Mouse (Mus musculus) lung, postnatal 36 days (tissue): ENCODE measurements around the gene Dst.

Experiments used
- DNase-seq: peaks from one replicate; pipeline ENCODE4 v3.0.0; 2022; ENCODE audit warnings: mixed read lengths

Dst gene

DNA sequence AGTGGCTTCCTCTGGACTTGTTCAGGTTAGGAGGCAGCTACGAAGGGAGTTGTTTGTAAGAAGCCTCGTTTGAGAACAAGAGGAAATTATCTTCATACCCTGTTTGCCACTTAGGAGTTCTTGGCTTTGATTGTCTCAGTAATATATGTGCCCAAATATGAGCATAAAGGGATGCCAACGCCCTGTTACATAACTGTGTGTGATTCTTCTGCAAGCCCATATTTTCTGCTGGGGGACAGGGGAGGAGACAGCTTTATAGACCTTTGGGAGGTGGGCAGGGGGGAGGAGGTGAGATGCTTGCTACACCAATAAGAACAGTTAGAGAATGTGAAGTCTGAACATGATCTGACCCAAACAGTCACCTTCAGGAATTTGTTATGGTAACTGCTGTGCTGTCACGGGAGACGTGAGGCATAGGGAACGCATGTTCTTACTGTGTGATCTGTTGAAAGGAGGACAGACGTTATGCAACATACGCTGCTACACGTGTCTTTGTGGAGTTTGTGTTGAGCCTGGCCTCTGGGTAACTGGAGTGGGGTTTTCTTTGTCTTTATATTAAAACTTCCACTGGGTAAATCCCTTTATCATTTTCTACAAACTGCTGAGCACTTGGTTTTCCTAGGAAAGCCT is 235.0 kb downstream of the Dst start:
- DNase-seq: peak; percentile 40

DNA sequence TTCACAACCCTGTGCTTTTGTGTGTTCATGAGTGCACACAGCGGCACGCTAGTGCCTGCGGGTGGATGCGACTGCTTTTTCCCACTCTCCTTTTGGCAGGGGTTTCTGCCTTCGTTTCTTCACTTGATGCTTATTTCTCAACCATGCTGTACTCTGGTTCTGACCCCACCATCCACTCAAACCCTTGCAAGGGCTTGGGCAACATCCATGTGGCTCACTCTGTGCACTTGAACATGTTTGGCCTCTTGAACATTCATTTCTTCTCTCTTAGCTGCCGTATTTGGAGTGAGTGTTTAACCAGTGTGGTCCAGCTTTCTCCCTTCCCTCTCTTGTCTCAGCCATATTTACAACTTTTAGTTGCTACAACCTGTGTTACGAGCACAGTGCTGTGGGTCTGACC is 236.8 kb downstream of the Dst start:
- peak; percentile 68 for DNase-seq

DNA sequence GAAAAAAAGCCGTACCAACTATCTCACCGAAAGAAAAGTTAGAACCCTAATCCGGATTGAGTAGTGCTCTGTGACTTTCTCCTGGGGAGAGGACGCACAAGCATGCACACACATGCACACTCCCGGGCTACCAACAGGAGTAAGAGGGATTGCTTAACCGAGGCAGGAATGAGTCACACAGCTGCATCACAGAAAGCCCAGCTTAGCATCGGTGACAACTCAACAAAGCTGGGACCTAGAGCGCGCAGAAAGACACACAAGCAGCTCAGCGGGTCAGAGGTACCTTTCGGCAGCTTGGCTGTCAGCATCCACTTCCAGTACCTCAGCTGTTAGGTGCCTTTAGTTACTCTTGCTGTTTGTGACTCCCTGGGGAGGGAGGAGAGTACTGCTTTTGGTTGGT is 240.0 kb downstream of the Dst start:
- peak; percentile 39 for DNase-seq

DNA sequence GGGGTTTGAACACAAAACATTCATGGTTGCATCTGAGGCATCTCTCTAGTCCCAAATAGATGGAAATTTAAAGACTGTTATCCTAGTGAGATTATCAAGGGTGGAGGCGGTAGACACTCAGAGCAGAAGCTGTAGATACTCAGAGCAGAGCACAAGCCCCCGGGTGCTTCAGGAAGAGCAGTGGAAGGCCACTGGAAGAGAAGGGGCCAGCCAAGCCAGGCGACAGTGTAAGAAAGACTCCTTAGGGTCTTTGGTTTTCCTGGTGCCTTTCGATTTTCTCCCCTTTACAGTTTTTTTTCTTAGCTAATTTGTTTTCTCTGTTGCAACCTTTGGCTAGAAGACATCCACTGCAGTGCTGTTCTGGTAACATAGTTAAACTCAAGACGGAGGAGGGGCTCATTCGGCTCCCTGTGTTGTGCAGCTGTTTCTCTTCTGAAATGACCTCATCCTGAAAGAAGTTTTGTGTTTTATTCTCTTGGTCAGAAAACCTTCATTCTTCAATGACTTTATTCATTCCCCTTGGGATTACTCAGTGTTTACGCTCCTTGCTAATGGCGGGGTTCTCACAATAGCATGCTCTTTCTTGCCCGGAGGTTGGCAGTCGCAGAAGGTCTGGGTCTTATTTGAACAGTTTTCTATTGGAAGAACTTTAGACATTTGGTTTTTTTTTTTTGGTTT is 242.5 kb downstream of the Dst start:
- DNase-seq: peak; percentile 16

DNA sequence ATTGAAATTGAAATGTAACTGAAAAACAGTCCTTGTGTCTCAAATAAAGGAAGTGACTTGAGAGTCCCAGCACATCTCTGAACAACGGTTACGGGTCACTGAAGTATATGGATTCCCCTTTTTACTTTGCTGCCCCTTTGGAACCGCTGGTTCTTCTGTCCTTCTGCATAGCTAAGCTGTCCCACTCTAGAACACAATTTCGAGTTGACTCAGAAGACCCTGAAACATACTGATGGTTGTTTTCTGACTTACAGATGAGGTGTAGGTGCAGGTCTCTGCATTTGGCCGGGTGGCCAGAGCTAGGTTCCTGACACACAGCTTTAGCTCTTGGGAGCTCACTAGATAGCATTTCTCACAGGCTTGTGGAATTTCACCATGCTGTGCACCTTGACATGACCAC is 244.7 kb downstream of the Dst start:
- DNase-seq: no peak

DNA sequence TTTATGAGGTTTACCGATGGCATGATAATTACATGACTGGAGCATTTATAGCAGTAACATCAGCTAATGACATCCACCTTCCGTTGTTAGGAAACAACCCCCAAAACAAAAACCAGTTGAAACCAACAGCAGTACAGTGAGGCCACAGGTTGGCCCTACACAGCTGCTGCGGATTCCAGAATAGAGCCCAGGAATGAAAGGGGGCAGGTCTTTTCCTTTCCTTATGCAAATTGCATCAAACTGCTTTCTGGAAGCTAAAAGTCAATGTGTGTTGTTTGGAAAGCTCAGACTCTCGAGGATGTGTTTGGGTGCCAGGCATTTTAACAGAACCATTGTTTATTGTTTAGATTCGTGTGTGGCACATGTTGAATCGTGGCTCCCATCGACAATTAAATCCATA is 248.0 kb downstream of the Dst start:
- no peak for DNase-seq

DNA sequence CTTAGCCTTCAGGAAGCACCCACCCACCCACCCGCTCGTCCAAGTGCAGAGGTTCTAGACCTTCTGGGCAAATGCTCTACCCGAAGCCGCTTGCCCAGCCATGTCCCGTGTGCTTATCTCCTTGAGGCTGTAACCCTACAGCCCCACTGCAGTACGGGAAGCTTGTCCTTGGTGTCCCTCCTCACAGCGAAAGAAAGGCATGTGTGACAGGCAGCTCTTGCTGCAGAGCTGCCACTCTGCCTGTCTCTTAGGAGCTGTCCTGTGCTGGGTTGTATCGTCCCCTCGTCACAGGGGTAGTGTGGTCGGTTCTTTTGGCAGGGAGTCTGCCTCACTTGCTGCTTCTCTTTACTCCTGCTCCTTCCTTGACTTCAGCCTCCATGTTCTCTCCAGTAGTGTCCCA is 249.7 kb downstream of the Dst start:
- no peak for DNase-seq

DNA sequence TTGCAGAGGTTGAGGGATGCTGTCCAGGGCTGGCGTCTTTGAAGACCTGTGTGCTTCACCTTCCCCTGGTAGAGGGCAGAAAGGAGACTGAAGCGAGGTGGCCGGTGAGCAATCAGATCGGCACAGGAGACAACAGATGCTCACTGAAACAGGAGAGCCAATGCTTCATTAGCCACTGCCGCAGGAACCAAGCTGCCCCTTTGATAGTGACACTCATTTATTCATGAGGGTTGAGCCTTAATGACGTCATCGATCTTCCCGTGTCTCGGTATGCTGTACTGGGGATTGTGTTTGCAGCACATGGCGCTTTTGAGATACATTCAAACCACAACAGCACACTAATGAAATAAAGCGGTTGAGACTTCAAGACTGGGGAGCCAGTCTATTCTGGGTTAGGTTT is 250.8 kb downstream of the Dst start:
- DNase-seq: no peak

DNA sequence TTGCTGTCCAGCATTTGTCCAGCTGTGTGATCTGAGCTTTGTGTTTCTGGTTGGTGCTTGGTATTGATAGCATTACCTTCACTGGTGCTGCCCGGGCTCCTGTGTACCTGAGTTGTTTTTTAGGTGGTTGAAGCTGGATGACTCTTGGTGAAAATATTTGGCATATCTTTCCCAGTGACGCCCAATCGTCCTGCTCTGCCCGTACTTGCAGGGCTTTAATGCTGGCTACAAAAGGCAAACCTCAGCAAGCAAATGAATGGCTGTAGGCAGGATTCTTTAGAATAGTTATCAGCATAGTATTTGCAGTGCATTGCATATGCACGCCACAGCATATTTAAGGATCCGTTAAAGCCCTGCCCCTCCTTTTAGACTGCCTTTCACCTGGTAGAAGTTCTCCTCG is 251.9 kb downstream of the Dst start:
- peak; percentile 8 for DNase-seq

DNA sequence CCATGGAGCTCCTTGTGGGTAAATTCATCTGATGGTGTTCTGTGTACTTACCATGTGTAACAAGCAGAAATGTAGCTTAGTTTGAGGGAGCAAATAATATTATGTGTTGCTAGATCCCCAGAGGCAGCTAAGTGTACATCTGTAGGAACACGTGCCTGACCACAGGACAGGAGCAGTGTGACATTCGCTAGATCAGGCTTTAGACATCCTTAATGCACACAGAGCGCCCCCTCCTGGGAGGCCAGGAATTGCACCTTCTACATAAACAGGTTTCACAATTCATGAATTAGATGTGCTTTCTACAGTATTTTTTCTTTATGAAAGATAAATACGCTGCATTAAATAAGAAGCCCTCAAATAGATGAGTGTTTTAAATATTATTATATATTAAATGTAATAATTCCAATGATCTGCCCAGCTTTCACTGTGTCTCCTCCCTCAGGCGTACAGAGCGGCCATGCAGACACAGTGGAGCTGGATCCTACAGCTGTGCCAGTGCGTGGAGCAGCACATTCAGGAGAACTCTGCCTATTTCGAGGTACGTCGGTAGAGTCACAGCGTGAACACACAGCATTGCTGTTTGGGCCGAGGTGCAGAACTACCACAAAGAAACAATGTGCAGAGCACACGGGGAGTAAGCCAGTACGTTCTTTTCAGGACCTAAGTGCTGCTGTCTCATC is 256.7 kb downstream of the Dst start:
- DNase-seq: peak; percentile 96

DNA sequence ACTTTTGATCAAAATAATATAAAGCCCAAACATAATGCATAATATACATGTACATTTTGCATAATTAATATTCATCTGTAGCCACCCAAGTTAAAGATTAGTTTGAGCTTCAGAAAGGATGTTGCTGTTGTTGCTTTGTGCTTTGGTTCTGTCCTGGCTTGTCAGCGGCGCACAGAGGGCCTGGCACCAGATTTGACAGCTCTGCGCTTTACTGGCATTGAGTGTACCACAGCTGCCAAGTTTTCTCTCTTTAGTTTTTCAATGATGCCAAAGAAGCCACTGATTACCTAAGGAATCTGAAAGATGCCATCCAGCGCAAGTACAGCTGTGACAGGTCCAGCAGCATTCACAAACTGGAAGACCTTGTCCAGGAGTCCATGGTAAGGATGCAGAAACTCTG is 257.9 kb downstream of the Dst start:
- no peak for DNase-seq

DNA sequence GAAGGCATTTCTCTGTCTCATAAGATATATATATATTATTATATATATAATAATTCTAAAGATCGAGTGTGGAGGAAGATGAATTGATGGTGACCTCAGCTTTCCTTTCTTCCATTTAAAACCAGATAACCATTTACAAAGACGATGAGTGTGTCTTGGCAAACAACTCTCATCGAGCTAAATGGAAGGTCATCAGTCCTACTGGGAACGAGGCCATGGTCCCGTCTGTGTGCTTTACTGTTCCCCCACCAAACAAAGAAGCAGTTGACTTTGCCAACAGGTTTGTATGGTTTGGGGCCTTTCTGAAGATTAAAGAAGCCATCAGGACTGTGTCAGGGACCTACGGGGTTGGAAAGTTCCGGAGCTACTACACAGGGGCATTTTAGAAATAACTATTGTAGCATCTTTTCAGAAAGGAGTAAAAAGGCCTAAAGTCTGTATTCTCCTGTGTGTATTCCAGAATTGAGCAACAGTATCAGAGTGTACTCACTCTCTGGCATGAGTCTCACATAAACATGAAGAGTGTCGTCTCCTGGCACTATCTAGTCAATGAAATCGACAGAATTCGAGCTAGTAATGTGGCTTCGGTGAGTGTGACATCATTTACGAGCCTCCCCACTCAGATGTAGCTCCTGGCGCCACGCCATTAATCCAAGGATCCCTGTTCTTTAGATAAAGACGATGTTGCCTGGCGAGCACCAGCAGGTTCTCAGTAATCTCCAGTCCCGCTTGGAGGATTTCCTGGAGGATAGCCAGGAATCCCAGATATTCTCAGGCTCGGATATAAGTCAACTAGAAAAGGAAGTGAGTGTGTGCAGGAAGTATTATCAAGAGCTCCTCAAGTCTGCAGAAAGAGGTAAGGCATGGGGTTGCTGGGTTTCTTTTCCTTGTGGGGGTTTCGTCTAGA is 259.4 kb downstream of the Dst start:
- DNase-seq: peak; percentile 35

DNA sequence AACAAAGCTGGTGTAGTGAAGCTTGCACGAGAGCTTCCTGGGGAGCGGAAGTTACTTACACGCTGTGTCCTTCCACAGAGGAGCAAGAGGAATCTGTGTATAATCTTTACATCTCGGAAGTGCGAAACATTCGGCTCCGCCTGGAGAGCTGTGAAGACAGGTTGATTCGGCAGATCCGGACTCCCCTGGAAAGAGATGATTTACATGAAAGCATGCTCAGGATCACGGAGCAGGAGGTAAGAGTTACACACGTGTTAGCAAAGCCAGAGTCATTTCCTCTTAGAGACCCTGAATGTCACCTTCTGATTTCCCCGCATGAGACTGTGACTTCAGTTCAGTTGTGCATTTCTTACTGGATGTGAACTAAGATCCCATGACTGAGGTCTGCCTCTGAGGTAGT is 261.1 kb downstream of the Dst start:
- no peak for DNase-seq

DNA sequence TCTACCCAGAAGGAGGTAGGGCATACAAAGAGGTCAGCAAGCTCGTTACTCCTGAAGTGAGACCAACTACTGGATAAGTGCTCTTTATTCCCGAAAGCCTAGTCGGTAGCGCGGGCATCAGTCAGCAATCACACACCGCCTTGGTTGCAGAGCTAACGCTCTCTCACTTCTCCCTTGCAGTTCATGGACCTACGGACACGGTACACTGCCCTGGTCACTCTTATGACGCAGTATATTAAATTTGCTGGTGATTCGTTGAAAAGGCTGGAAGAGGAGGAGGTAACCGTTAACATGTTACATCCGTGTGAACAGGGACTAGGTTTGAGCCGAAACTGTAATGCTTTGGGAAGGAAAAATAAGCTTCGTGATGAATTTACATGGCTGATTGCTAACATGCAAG is 266.5 kb downstream of the Dst start:
- no peak for DNase-seq

DNA sequence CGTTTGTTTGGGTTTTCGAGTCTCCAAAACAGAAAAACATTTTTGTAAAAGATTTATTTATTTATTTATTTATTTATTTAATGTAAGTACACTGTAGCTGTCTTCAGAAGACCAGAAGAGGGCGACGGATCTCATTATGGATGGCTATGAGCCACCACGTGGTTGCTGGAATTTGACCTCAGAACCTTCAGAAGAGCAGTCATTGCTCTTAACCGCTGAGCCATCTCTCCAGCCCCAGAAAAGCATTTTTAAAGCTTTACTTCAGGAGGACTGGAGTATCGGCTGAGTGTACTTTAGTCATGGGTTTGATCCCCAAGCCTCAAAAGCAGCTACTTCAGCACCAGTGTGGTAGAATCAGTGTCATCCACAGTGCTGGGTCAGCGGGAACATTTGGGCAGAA is 266.9 kb downstream of the Dst start:
- no peak for DNase-seq

DNA sequence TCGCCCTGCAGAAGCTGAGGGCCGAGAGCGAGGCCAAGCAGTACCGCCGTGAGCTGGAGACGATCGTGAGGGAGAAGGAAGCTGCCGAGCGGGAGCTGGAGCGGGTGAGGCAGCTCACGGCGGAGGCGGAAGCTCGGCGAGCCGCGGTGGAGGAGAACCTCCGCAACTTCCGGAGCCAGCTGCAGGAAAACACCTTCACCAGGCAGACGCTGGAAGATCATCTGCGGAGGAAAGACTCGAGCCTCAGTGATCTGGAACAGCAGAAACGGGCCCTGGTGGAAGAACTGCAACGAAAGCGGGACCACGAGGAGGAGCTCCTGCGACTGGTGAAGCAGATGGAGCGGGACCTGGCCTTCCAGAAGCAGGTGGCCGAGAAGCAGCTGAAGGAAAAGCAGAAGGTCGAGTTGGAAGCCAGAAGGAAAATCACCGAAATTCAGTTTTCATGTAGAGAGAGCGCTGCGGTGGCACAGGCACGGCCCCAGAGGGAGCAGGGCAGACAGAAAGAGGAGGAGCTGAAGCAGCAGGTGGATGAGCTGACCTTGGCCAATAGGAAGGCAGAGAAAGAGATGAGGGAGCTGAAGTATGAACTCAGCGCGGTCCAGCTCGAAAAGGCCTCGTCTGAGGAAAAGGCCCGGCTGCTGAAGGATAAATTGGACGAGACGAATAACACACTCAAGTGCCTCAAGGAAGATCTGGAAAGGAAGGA is 270.1 kb downstream of the Dst start:
- DNase-seq: no peak

DNA sequence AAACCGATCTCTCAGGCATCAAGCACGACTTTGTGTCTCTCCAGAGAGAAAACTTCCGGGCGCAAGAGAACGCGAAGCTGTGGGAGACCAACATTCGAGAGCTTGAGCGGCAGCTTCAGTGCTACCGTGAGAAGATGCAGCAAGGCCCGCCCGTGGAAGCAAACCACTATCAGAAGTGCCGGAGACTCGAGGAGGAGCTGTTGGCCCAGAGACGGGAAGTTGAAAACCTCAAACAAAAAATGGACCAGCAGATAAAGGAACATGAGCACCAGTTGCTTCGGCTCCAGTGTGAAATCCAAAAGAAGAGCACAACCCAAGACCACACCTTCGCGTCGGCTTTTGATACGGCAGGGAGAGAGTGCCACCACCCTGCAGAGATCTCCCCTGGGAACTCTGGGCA is 271.7 kb downstream of the Dst start:
- no peak for DNase-seq

DNA sequence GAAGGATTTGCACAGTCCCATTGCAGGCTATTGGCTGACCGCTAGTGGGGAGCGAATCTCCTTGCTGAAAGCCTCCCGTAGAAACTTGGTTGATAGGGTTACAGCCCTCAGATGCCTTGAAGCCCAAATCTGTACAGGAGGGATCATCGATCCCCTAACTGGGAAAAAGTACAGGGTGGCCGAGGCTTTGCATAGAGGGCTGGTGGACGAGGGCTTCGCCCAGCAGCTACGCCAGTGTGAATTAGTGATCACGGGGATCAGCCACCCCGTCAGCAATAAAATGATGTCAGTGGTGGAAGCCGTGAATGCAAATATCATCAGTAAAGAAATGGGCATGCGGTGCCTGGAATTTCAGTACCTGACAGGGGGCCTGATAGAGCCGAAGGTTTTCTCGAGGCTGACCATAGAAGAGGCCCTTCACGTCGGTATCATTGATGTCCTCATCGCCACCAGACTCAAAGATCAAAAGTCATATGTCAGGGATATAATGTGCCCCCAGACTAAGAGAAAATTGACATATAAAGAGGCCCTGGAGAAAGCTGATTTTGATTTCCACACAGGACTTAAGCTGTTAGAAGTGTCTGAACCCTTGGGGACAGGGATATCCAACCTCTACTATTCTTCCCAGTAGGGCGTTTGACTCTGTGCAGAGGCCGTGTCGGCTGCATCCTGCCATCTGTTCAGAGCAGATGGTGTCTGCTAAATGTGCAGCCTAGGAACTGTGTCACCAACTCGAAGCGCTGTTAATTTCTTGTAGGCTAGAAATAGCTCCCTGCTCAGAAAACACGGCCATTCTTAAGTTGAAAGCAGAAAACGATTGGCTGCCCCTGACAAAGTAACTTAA is 274.6 kb downstream of the Dst start:
- DNase-seq: no peak

DNA sequence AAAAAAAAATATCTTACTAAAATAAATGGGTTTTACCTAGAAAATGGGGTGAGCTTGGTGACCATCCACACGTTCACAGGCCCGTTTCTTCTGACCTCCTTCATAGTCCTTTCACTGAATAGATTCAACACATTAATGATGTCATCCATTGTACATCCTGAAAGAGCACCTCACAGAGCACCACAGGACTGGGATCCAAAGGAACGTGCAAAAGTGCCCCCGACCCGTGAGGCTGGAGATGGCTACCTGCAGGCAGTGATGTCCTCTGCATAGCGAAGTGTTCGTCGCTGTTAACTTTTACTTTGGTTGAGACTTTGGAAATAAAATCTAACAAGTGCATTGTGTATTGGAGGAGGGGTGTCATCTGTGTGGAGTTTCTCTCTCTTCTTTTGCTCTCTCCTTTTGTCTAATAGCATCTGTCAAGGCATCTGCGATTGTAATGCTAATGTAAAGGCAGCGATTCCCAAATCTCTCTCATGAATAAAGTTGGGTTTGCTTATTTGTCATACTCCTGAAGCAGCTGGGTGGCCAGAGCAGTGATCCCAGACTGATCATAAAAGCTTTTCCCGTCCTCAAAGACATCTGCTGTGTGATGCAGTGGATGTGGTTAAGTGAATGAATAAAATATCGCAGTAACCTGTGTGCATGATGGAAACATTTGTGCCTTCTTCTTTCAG is 275.4 kb downstream of the Dst start:
- no peak for DNase-seq

DNA sequence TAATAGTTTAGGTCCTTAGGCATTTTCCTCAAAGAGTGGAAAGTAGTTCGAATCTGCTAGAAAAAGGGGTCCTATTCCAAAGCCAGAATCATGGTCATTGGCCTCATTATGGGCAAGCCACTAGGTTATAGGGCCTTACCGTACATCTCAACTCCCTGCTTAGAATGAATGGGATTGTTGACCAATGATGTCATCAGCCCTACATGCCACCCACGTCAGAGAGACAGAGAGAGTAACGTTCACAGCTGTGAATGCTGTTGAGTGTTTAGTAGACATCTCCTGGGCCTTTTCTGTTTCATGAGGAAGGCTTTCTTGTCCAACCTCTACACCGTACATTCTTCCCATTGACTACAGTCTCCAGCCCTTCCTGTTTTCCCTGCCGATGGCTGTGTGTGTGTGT is 276.2 kb downstream of the Dst start:
- no peak for DNase-seq

DNA sequence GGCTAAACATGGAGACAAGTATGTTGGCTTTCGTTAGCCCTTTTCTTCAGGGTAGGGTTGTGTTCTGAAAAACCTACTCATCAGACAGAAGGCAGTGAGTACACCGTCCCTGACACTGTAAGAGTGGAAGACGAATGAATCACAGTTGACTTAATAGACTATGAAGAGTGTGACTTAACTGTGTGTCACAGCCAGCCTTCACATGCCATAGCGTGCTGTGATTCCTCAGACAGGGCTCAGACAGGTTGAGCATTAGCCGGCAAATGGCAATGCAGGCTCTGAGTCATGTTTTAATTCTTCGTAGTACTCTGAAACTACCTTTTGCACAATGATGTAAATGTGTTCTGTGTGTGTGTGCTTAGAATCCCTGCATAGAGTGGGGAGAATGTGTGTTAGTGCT is 278.0 kb downstream of the Dst start:
- DNase-seq: no peak
